Comparison of ENCODE assay signal across 30 mouse cellular contexts in genomic region chr5:35743990-35744722, GRCm38 (mm10). TPM values are rescaled to one million over a fixed set of nuclear protein-coding genes. Genes with fewer than 3 reads are reported as not detected.
DNase-seq lines count a peak whose midpoint lies in the region; ATAC-seq and TF ChIP-seq lines count a peak whose summit lies in the region.
"Had no signal": no experiment of that assay in that cellular context is flagged by ENCODE, and none has a peak within 500 bp of the region (broad histone marks: within the 10 kb centered on the region; RNA-seq: fewer than 3 reads in every experiment).

No protein-coding gene starts in this region.

- no peak for TF ChIP-seq EP300 in heart, adult 2 months (IDR thresholded peaks at IDR 0.05; ENCODE audit: insufficient read depth, low read depth, low read length)
- no peak for TF ChIP-seq EP300 in stomach, postnatal 0 days (optimal IDR thresholded peaks at IDR 0.05)

- no peak overlapping the region for H3K4me2 ChIP-seq in stomach, postnatal 0 days (replicated peaks; ENCODE audit: low read depth)
- H3K4me2 ChIP-seq: embryonic facial prominence, embryonic 13.5 days; forebrain, embryonic 15.5 days; heart, embryonic 15.5 days; hindbrain, embryonic 13.5 days; limb, embryonic 15.5 days; liver, embryonic 15.5 days; lung, embryonic 14.5 days; midbrain, embryonic 11.5 days; neural tube, embryonic 12.5 days; stomach, embryonic 15.5 days had no signal

- H3K9ac ChIP-seq in heart, adult 2 months (ENCODE audit: low read depth, low read length): no peak overlapping the region
- no peak overlapping the region for H3K9ac ChIP-seq in stomach, postnatal 0 days (ENCODE audit: low read length)
- H3K9ac ChIP-seq: embryonic facial prominence, embryonic 13.5 days; forebrain, embryonic 15.5 days; heart, embryonic 15.5 days; hindbrain, embryonic 13.5 days; limb, embryonic 15.5 days; liver, embryonic 15.5 days; lung, embryonic 14.5 days; neural tube, embryonic 12.5 days; stomach, embryonic 15.5 days had no signal

- intact Hi-C loops in heart, adult 2 months (cut with DNase I): no loop called here
- intact Hi-C loops in heart, postnatal 10 days (cut with DNase I): no loop called here

- no peak for ATAC-seq in stomach, postnatal 0 days (ENCODE audit: low FRiP score, low TSS enrichment)
- ATAC-seq in cerebellum, adult (ENCODE audit: insufficient number of reproducible peaks, low FRiP score, low TSS enrichment): no peak
- ATAC-seq: CD4-positive, CD25-positive, alpha-beta regulatory T cell, adult 4 months; forebrain, embryonic 15.5 days; intestine, embryonic 16.5 days; midbrain, embryonic 16.5 days had no signal

- H3K36me3 ChIP-seq in heart, adult 2 months (ENCODE audit: control insufficient read depth, insufficient read depth, low read length): no peaks in the 10 kb centered on the region
- H3K36me3 ChIP-seq in spleen, adult 2 months (ENCODE audit: control insufficient read depth, insufficient read depth, low read length): no peaks in the 10 kb centered on the region
- H3K36me3 ChIP-seq in stomach, postnatal 0 days (ENCODE audit: control insufficient read depth, insufficient read depth, low read length): no peaks in the 10 kb centered on the region
- H3K36me3 ChIP-seq: embryonic facial prominence, embryonic 13.5 days; forebrain, embryonic 10.5 days; forebrain, embryonic 15.5 days; heart, embryonic 10.5 days; heart, embryonic 15.5 days; hindbrain, embryonic 13.5 days; limb, embryonic 10.5 days; limb, embryonic 15.5 days; liver, embryonic 15.5 days; neural tube, embryonic 12.5 days; stomach, embryonic 15.5 days had no signal

- peak overlapping the region; percentile 81 for H3K27ac ChIP-seq in heart, adult 2 months
- 0 out of 2 replicates have a peak overlapping the region, but pooled peaks have one; percentile 24 for H3K27ac ChIP-seq in spleen, adult 2 months (ENCODE audit: insufficient read depth, low read length)
- H3K27ac ChIP-seq in stomach, postnatal 0 days (replicated peaks): peak overlapping the region; percentile 8; the same call in 1 of the 2 replicates
- H3K27ac ChIP-seq: embryonic facial prominence, embryonic 13.5 days; forebrain, embryonic 10.5 days; forebrain, embryonic 15.5 days; heart, embryonic 15.5 days; hindbrain, embryonic 13.5 days; limb, embryonic 10.5 days; limb, embryonic 15.5 days; neural tube, embryonic 12.5 days; stomach, embryonic 15.5 days had no signal

- peaks cover 31% of the 10 kb centered on the region for H3K4me1 ChIP-seq in heart, adult 2 months (ENCODE audit: control insufficient read depth, insufficient read depth, low read length)
- H3K4me1 ChIP-seq in spleen, adult 2 months (ENCODE audit: control insufficient read depth, insufficient read depth, insufficient read length): peaks cover 10% of the 10 kb centered on the region; the same call in 1 of the 2 replicates
- peaks cover 3% of the 10 kb centered on the region; the same call in 1 of the 2 replicates for H3K4me1 ChIP-seq in stomach, postnatal 0 days (replicated peaks; ENCODE audit: control insufficient read depth, insufficient read depth)
- H3K4me1 ChIP-seq: forebrain, embryonic 15.5 days; hindbrain, embryonic 13.5 days; neural tube, embryonic 12.5 days had no signal

- H3K4me3 ChIP-seq in heart, adult 2 months: no peak overlapping the region
- H3K4me3 ChIP-seq in spleen, adult 2 months (ENCODE audit: extremely low read depth, insufficient read depth, insufficient read length): no peak overlapping the region
- H3K4me3 ChIP-seq in stomach, postnatal 0 days (ENCODE audit: low read depth, low read length): no peak overlapping the region
- H3K4me3 ChIP-seq: embryonic facial prominence, embryonic 13.5 days; forebrain, embryonic 10.5 days; forebrain, embryonic 15.5 days; heart, embryonic 10.5 days; heart, embryonic 15.5 days; hindbrain, embryonic 13.5 days; limb, embryonic 10.5 days; limb, embryonic 15.5 days; liver, embryonic 15.5 days; myocyte; neural tube, embryonic 12.5 days; stomach, embryonic 15.5 days had no signal

- no peaks in the 10 kb centered on the region for H3K9me3 ChIP-seq in stomach, postnatal 0 days (ENCODE audit: control insufficient read depth, low read length)
- H3K9me3 ChIP-seq: embryonic facial prominence, embryonic 13.5 days; forebrain, embryonic 10.5 days; forebrain, embryonic 15.5 days; heart, embryonic 10.5 days; heart, embryonic 15.5 days; hindbrain, embryonic 13.5 days; limb, embryonic 10.5 days; limb, embryonic 15.5 days; liver, embryonic 15.5 days; neural tube, embryonic 12.5 days; stomach, embryonic 15.5 days had no signal

- TF ChIP-seq POLR2A in heart, adult 2 months (IDR thresholded peaks at IDR 0.05; ENCODE audit: insufficient read depth, low read depth, low read length): no peak
- TF ChIP-seq POLR2A in spleen, adult 2 months (IDR thresholded peaks at IDR 0.05; ENCODE audit: low read depth, low read length): no peak

- H3K27me3 ChIP-seq in heart, adult 2 months (ENCODE audit: control insufficient read depth, insufficient read depth, low read length): no peaks in the 10 kb centered on the region
- H3K27me3 ChIP-seq in spleen, adult 2 months (ENCODE audit: control insufficient read depth, insufficient read depth, low read length): no peaks in the 10 kb centered on the region
- H3K27me3 ChIP-seq in stomach, postnatal 0 days (ENCODE audit: control insufficient read depth, insufficient read depth, low read length): no peaks in the 10 kb centered on the region
- H3K27me3 ChIP-seq: stomach, embryonic 15.5 days had no signal

- H3K79me2 ChIP-seq in heart, adult 2 months (replicated peaks; ENCODE audit: control insufficient read depth, insufficient read depth, low read length): no peaks in the 10 kb centered on the region

- 92% methylated on average over 7 of the region's 7 CpGs for WGBS in heart, adult 2 months
- WGBS in spleen, adult 2 months: 88% methylated on average over 7 of the region's 7 CpGs
- 70% methylated on average over 7 of the region's 7 CpGs for WGBS in stomach, postnatal 0 days

- no peak for DNase-seq in heart, adult 2 months
- DNase-seq in heart, postnatal 10 days: no peak
- DNase-seq in layer of hippocampus, adult 9-11 months: peak; percentile 55
- no peak for DNase-seq in layer of hippocampus, adult 11-12 months (ENCODE audit: low spot score)
- no peak for DNase-seq in spleen, adult 2 months (ENCODE audit: low read depth in 1 of 2, low spot score in 2 of 2)
- DNase-seq in spleen, postnatal 4 days (ENCODE audit: low spot score in 2 of 2): no peak
- no peak for DNase-seq in stomach, postnatal 0 days (ENCODE audit: low spot score)
- DNase-seq: cerebellum, adult 11-12 months; cerebellum, adult 9-11 months; kidney, postnatal 10 days; lung, embryonic 14.5 days; thymus, postnatal 4 days had no signal

- no peak for TF ChIP-seq CTCF in heart, adult 2 months (IDR thresholded peaks at IDR 0.05)
- TF ChIP-seq CTCF in spleen, adult 2 months (IDR thresholded peaks at IDR 0.05; ENCODE audit: extremely low read depth, insufficient read depth, insufficient read length, insufficient replicate concordance): no peak
- TF ChIP-seq CTCF in stomach, postnatal 0 days (IDR thresholded peaks at IDR 0.05; ENCODE audit: low read depth): no peak

RNA-seq across cellular contexts. Expression of gene Sh3tc1, which starts 4.4 kb away (rescaled TPM):
- total RNA-seq in heart, adult 2 months (2021): 1 to 10 TPM; 5.7 to 7.2 TPM
- polyA plus RNA-seq in heart, adult 2 months (2012; rRNA removed): 6.3 and 6.8 TPM in 2 replicates
- 10 to 100 TPM; 14.7 to 17.4 TPM for total RNA-seq in heart, postnatal 10 days (2021)
- 10.7 and 12.9 TPM in 2 replicates for polyA plus RNA-seq in spleen, adult 2 months (2012; rRNA removed)
- 2.8 and 3.2 TPM in 2 replicates for polyA plus RNA-seq in stomach, postnatal 0 days (2015; fragmentation: Nextera tagmentation; extraction: Ambion mirVana)

RNA-seq across cellular contexts. Expression of gene Ablim2, which starts 13.5 kb away (rescaled TPM):
- total RNA-seq in heart, adult 2 months (2021): 10 to 100 TPM; 20.1 to 20.8 TPM
- 32.7 and 41.0 TPM in 2 replicates for polyA plus RNA-seq in heart, adult 2 months (2012; rRNA removed)
- 10 to 100 TPM in 1 of 2 experiments, 1 to 10 TPM in 1; 9.9 to 12.6 TPM for total RNA-seq in heart, postnatal 10 days (2021)
- 5.1 and 5.7 TPM in 2 replicates for polyA plus RNA-seq in spleen, adult 2 months (2012; rRNA removed)
- polyA plus RNA-seq in stomach, postnatal 0 days (2015; fragmentation: Nextera tagmentation; extraction: Ambion mirVana): 1.3 and 1.5 TPM in 2 replicates
- total RNA-seq: common myeloid progenitor, adult 5-6 weeks had no signal
- polyA plus RNA-seq: forebrain, embryonic 10.5 days had no signal

Comparison
In these comparisons a context has a peak if more than half of its experiments do, and no peak if none do; other contexts are left out.
1. H3K27ac ChIP-seq: peak in every context shown above with its lines; median percentile 81 in heart, adult 2 months; 24 in spleen, adult 2 months; 8 in stomach, postnatal 0 days.